Mouse (Mus musculus) liver, embryonic 16.5 days (tissue): Measurements from ENCODE around the gene Nsmce4a. TPM values are rescaled to one million over a fixed set of nuclear protein-coding genes. Genes with fewer than 3 reads are reported as not detected.
A peak's percentile ranks its signal among the peaks of the same experiment; 100 is the strongest.
"Not testable (repeated sequence)": the region's sequence is repeated elsewhere in the genome, so short reads cannot be mapped to it uniquely, and the experiment has no call there.

Source experiments
- ATAC-seq: fragments of 200-750 bp; cut with Nextera tagmentation; 2 replicates; pipeline ENCODE4 v1.8.0; 2017; ENCODE audit warnings: low read depth, mild to moderate bottlenecking, moderate number of reproducible peaks, moderate library complexity
- H3K27ac ChIP-seq: fragments of 300-500 bp; sonication (generic); 2 replicates; pipeline ENCODE4 v1.5.1; 2014; ENCODE audit warnings: mild to moderate bottlenecking, low read length
- H3K27me3 ChIP-seq: fragments of 300-500 bp; sonication (generic); 2 replicates; pipeline ENCODE4 v1.6.1; 2014; ENCODE audit warnings: low read depth, low read length, mixed read lengths; ENCODE audit not compliant: control insufficient read depth, insufficient read depth
- H3K36me3 ChIP-seq: fragments of 300-500 bp; sonication (generic); 2 replicates; pipeline ENCODE4 v1.6.1; 2014; ENCODE audit warnings: mild to moderate bottlenecking; ENCODE audit not compliant: control insufficient read depth, insufficient read depth
- H3K4me1 ChIP-seq: fragments of 300-500 bp; sonication (generic); 2 replicates; pipeline ENCODE4 v1.6.1; 2014; ENCODE audit warnings: low read depth, low read length, mixed read lengths; ENCODE audit not compliant: control insufficient read depth
- H3K4me2 ChIP-seq: fragments of 300-500 bp; sonication (generic); 2 replicates; pipeline ENCODE4 v1.6.1; 2014; ENCODE audit warnings: low read depth, low read length, mixed read lengths
- H3K4me3 ChIP-seq: fragments of 300-500 bp; sonication (generic); 2 replicates; pipeline ENCODE4 v1.5.1; 2014; ENCODE audit warnings: low read depth, mild to moderate bottlenecking, low read length
- H3K9ac ChIP-seq: fragments of 300-500 bp; sonication (generic); 2 replicates; pipeline ENCODE4 v1.6.1; 2014; ENCODE audit warnings: low read depth, low read length
- H3K9me3 ChIP-seq: fragments of 300-500 bp; sonication (generic); replicated peaks from 2 replicates; pipeline ENCODE4 v1.6.1; 2016; ENCODE audit warnings: low read length; ENCODE audit not compliant: control insufficient read depth
- WGBS: fragments of 180-500 bp; shearing (Covaris S2); extraction: QIAGEN DNeasy Blood & Tissue Kit; methylation state at CpG from one replicate; pipeline ENCODE4 v1.1.7; 2014; ENCODE audit not compliant: insufficient replicate concordance; 5-methylcytosine and 5-hydroxymethylcytosine counted together
- polyA plus RNA-seq: library from polyadenylated mRNA; unstranded; fragments of >200 nt; fragmentation: Nextera tagmentation; extraction: Ambion mirVana; gene quantifications from 2 replicates; pipeline ENCODE4 v1.2.1, GENCODE M21; 2015

Nsmce4a gene
- polyA plus RNA-seq, 1 experiment from 2014 or later, result 71.7 TPM

DNA sequence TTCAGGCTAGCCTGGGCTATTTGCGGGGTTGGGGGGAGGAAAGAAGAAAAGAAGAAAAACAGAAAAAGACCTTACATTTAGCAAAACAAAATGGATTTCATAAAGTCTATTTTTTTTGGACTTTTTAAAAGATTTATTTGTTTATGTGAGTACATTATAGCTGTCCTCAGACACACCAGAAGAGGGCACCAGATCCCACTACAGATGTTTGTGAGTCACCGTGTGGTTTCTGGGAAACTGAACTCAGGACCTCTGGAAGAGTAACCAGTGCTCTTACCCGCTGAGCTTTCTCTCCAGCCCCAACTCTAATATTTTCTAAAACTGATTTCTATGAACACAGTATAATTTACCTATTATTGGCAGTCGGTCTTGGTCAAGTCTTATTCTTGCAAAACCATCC lies 37.7 kb downstream of the Nsmce4a start:
- ATAC-seq, result no peak
- WGBS, result 78% methylated on average over 4 of the region's 4 CpGs

GRCm38 (mm10) chr7:130533316-130534260 lies 39.3 kb downstream of the Nsmce4a start:
- 32% methylated on average over 24 of the region's 25 CpGs for WGBS
- H3K9ac ChIP-seq, result no peak overlapping the region
- peak; percentile 80 for ATAC-seq
- H3K4me1 ChIP-seq, result peaks cover 2% of the 10 kb centered on the region; the same call in 1 of the 2 replicates
- H3K27me3 ChIP-seq, result no peaks in the 10 kb centered on the region
- no peak overlapping the region for H3K4me3 ChIP-seq
- H3K27ac ChIP-seq, result 0 out of 2 replicates have a peak overlapping the region, but pooled peaks have one; percentile 30
- peaks cover 40% of the 10 kb centered on the region for H3K36me3 ChIP-seq
- H3K9me3 ChIP-seq, result no peaks in the 10 kb centered on the region
- no peak overlapping the region for H3K4me2 ChIP-seq

More for the DNA sequence above, 37.7 kb downstream of the Nsmce4a start:
- Histone ChIP-seq H3K9ac (no peak overlapping the region), H3K36me3 (peaks cover 55% of the 10 kb centered on the region), H3K27ac (no peak overlapping the region), H3K4me3 (no peak overlapping the region), H3K27me3 (no peaks in the 10 kb centered on the region), H3K9me3 (no peaks in the 10 kb centered on the region), H3K4me2 (no peak overlapping the region), H3K4me1 (peaks cover 2% of the 10 kb centered on the region; the same call in 1 of the 2 replicates)

GRCm38 (mm10) chr7:130531138-130531537 lies 41.8 kb downstream of the Nsmce4a start:
- H3K36me3 ChIP-seq, result peaks cover 20% of the 10 kb centered on the region
- not testable (repeated sequence) for H3K9me3 ChIP-seq, ATAC-seq, H3K9ac ChIP-seq, H3K4me1 ChIP-seq, H3K4me3 ChIP-seq, H3K27ac ChIP-seq, H3K27me3 ChIP-seq, H3K4me2 ChIP-seq
- 91% methylated on average over 12 of the region's 15 CpGs for WGBS

GRCm38 (mm10) chr7:130527306-130527705 lies 45.6 kb downstream of the Nsmce4a start:
- Histone ChIP-seq H3K27me3 (no peaks in the 10 kb centered on the region), H3K9ac (no peak overlapping the region), H3K4me2 (no peak overlapping the region), H3K27ac (no peak overlapping the region), H3K4me3 (no peak overlapping the region), H3K36me3 (peaks cover 9% of the 10 kb centered on the region), H3K9me3 (no peaks in the 10 kb centered on the region), H3K4me1 (no peaks in the 10 kb centered on the region)
- WGBS, result 66% methylated on average over 9 of the region's 9 CpGs
- ATAC-seq, result no peak

DNA sequence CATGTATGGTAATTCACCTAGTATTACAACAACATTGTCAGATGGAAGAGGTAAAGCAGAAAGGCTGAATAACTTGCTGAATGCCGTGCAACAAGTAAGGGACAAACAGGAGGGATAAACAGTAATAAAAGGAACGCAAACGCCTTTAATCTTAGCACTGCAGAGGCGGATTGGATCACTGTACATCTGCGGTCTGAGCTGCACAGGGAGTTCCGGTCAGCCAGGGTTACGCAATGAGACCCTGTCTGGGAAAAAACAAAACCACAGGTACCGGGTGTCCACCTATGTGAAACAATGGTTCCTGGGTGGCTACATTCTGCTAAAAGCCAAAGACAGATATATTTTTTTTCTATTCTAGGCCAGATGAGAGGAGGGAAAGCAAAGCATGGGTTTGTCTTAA lies 49.5 kb downstream of the Nsmce4a start:
- peak overlapping the region; percentile 4; the same call in 1 of the 2 replicates for H3K4me2 ChIP-seq
- no peak overlapping the region for H3K27ac ChIP-seq
- no peak for ATAC-seq
- no peaks in the 10 kb centered on the region for H3K9me3 ChIP-seq
- WGBS, result 57% methylated on average over 8 of the region's 8 CpGs
- peaks cover 8% of the 10 kb centered on the region for H3K4me1 ChIP-seq
- no peak overlapping the region for H3K9ac ChIP-seq
- no peaks in the 10 kb centered on the region for H3K27me3 ChIP-seq
- H3K36me3 ChIP-seq, result no peaks in the 10 kb centered on the region
- no peak overlapping the region for H3K4me3 ChIP-seq

- Histone ChIP-seq H3K4me2 (no peak overlapping the region), H3K9me3 (no peaks in the 10 kb centered on the region), H3K4me3 (no peak overlapping the region), H3K27me3 (no peaks in the 10 kb centered on the region), H3K4me1 (peaks cover 14% of the 10 kb centered on the region), H3K36me3 (no peaks in the 10 kb centered on the region), H3K27ac (peak overlapping the region; percentile 37; the same call in 1 of the 2 replicates), H3K9ac (no peak overlapping the region)
- 48% methylated on average over 14 of the region's 14 CpGs for WGBS
- no peak for ATAC-seq
Observed at GRCm38 (mm10) chr7:130520812-130521422, 52.0 kb downstream of the Nsmce4a start.

- H3K27ac ChIP-seq, result peak within 1 kb of the TSS; percentile 86
- peaks cover 14% of the 10 kb centered on the region for H3K4me1 ChIP-seq
- no peaks in the 10 kb centered on the region for H3K36me3 ChIP-seq
- no peaks in the 10 kb centered on the region for H3K9me3 ChIP-seq
- peak within 1 kb of the TSS; percentile 95 for H3K9ac ChIP-seq
- peak within 1 kb of the TSS; percentile 88 for H3K4me3 ChIP-seq
- 19% methylated on average over 20 of the region's 20 CpGs for WGBS
- H3K4me2 ChIP-seq, result peak within 1 kb of the TSS; percentile 83
- no peak for ATAC-seq
- H3K27me3 ChIP-seq, result no peaks in the 10 kb centered on the region
Observed at GRCm38 (mm10) chr7:130520049-130520425, 52.9 kb downstream of the Nsmce4a start, which contains the start of gene Ate1. TSS of gene Ate1 (minus strand) at chr7:130520369.

GRCm38 (mm10) chr7:130519096-130520048 lies 53.5 kb downstream of the Nsmce4a start:
- H3K27ac ChIP-seq, result peak overlapping the region; percentile 86
- H3K9me3 ChIP-seq, result no peaks in the 10 kb centered on the region
- peak; percentile 93 for ATAC-seq
- no peaks in the 10 kb centered on the region for H3K36me3 ChIP-seq
- peak overlapping the region; percentile 83 for H3K4me2 ChIP-seq
- peak overlapping the region; percentile 95 for H3K9ac ChIP-seq
- H3K4me3 ChIP-seq, result peak overlapping the region; percentile 88
- H3K27me3 ChIP-seq, result no peaks in the 10 kb centered on the region
- H3K4me1 ChIP-seq, result peaks cover 14% of the 10 kb centered on the region
- under 1% methylated on average over 90 of the region's 90 CpGs for WGBS
